Mouse (Mus musculus) embryo, embryonic 11 days (tissue): ENCODE measurements around the gene Mex3a.

Experiments used
- DNase-seq: peaks from one replicate; pipeline ENCODE4 v3.0.0-alpha.2; 2015

Gene Mex3a

GRCm38 (mm10) chr3:88529204-88530000 lies 2.8 kb upstream of the Mex3a start:
- DNase-seq = no peak

GRCm38 (mm10) chr3:88530082-88530864 lies 1.9 kb upstream of the Mex3a start:
- no peak for DNase-seq

- peak; percentile 94 for DNase-seq
Measured at GRCm38 (mm10) chr3:88531348-88532298, 572 bp upstream of the Mex3a start.

- peak; percentile 84 for DNase-seq
Measured at GRCm38 (mm10) chr3:88532689-88533511, 705 bp downstream of the Mex3a start.

DNA sequence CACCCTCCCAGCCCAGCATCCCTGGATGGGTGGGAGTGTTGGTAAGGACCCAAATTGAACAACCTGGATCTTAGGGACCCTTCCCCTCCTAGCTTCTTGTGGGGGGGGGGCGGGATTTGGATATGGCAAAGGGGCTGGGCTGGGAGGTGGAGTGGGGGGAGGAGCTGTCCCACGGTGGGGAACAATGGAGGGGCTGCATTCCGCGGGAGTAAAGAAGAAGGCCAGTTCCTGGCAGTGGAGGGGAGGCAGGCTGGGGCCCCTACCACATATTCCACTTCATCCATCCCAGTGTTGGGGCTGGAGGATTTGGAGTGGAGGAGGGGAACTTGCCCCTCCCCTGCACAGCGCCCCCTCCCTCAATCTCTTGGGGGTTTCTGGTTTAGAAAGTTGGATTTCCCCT lies 1.5 kb downstream of the Mex3a start:
- DNase-seq = no peak

GRCm38 (mm10) chr3:88535005-88535404 lies 2.8 kb downstream of the Mex3a start:
- DNase-seq = no peak

DNA sequence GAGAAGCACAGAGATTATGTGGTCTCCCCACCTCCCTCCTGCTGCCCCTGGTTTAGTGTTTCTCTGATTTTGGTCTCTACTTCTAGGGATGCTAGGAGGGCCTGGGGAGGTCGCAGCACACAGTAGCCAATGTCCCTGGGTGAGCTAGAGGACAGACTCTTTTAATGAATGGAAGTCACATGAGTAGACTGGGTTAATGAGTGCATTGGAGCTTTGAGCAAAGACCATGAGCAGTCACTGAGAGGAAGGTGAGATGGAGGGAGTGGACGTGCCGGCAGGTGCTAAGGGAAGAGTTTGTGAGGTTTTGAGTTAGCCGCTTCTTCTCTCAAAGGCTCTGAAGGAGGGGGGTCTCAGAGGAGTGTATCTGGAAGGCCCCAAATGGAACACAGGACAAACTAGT lies 3.3 kb downstream of the Mex3a start:
- DNase-seq = no peak

- DNase-seq = peak; percentile 90
Measured at GRCm38 (mm10) chr3:88536103-88536930, 4.1 kb downstream of the Mex3a start.

GRCm38 (mm10) chr3:88537146-88537545 lies 5.0 kb downstream of the Mex3a start:
- no peak for DNase-seq

GRCm38 (mm10) chr3:88538271-88539145 lies 6.3 kb downstream of the Mex3a start:
- DNase-seq = peak; percentile 47

GRCm38 (mm10) chr3:88539397-88539796 lies 7.2 kb downstream of the Mex3a start:
- DNase-seq = peak; percentile 74

GRCm38 (mm10) chr3:88540085-88540484 lies 7.9 kb downstream of the Mex3a start:
- no peak for DNase-seq

GRCm38 (mm10) chr3:88541622-88542401 lies 9.6 kb downstream of the Mex3a start:
- DNase-seq = no peak

GRCm38 (mm10) chr3:88542486-88542885 lies 10.3 kb downstream of the Mex3a start:
- DNase-seq = peak; percentile 14

GRCm38 (mm10) chr3:88543174-88543573 lies 11.0 kb downstream of the Mex3a start:
- no peak for DNase-seq

DNA sequence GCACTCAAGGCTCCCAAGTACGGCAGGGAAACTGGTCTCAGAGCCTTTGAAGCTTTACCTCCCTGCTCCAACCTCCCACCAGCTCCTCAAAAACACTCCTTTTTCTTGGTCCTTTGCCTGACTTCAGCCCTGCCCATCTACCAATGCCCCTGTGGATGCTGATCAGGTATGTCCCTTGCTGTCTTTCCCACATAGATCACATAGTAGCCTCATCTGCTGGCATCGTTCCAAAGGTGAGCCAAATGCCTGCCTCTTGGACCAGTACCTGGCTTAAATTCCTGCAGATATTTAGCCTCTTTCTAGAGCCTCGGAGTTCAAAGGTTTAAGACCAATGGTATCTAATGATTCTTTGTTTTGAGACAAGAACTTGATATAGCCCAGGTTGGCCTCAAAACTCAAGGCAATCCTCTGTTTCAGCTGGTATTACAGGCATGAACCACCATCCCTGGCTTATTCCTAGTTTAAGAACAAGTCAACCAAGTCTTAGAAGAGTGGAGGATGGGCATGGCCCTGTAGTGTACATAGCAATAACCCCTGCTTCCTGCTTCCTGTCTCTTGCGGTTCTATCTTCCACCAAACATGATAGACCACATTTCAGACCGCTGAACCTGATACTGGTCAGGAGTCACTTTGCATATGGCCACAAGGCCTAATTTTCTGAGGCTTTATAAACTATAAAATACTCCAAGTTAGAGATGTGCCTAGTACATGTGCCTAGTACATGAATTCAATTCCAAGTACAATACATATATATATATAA lies 11.6 kb downstream of the Mex3a start:
- DNase-seq = no peak

DNA sequence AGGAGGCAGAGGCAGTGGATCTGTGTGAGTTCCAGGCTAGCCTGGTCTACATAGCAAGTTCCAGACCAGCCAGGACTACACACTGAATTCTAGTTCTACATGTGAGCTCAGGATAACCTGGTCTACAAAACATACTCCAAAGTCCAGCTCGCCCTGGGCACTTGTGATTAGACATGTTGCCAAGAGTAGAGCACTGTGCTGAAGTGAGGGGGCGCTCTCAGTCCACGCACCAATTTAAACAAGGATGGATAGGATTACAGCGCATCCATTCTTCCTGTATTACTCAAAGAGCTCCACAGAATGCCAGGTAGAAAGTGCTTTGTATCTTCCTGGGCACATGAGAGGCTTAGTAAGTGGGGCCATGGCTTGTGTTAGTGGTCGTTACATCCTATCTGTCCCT lies 12.3 kb downstream of the Mex3a start:
- DNase-seq = peak; percentile 47

DNA sequence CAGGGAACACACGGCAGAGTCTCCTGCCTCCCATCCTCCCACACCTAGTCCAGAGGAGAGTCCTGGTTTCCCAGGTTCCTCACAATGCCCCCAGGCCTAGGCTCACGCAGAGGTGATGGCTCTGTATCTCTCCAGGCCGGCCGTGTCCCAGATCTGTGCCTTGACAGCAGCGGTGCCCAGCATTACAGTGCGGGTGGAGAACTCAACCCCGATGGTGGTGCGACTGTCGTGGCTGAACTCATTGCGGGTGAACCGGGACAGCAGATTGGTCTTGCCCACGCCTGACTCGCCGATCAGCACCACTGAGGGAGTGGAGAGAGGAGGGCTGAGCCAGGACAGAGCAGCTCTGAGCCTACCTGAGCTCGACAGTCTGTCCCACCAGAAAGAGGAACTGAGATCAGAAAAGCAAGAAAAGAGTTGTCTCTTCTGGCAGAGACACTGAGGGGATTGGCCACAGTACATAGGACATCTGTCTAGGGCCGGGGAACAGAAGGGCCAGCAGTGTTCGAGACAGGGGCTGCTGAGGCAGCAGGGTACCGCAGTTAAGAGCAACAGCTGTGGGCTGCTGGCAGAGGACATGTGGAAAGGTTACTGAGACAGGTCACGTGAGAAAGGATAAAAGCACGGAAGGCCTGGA lies 12.9 kb downstream of the Mex3a start:
- DNase-seq = no peak
